Mouse (Mus musculus): ENCODE data around the gene Vmn2r117. TPM values are rescaled to one million over a fixed set of nuclear protein-coding genes. Genes with fewer than 3 reads are reported as not detected.
"Not testable (repeated sequence)": the region's sequence is repeated elsewhere in the genome, so short reads cannot be mapped to it uniquely, and the experiment has no call there.

Vmn2r117 gene
- not detected in 2 replicates for polyA plus RNA-seq (2015; fragmentation: Nextera tagmentation; extraction: Ambion mirVana)

- H3K27me3 ChIP-seq (replicated peaks); ATAC-seq (ENCODE audit: low FRiP score); H3K4me2 ChIP-seq; H3K9me3 ChIP-seq (replicated peaks); H3K9ac ChIP-seq (replicated peaks); H3K4me3 ChIP-seq (replicated peaks); H3K27ac ChIP-seq (replicated peaks); H3K36me3 ChIP-seq; H3K4me1 ChIP-seq: not testable (repeated sequence)
- WGBS = 70% methylated on average over 1 of the region's 1 CpGs
These were observed at the start of gene Vmn2r117 for GRCm38 (mm10) chr17:23479599-23479998. Vmn2r117 (minus strand) TSS chr17:23479699.

GRCm38 (mm10) chr17:23522941-23523732 lies 43.6 kb upstream of the Vmn2r117 start:
- not testable (repeated sequence) for ATAC-seq (ENCODE audit: low FRiP score); H3K27me3 ChIP-seq (replicated peaks); H3K4me1 ChIP-seq; H3K9me3 ChIP-seq (replicated peaks); H3K4me3 ChIP-seq (replicated peaks); H3K4me2 ChIP-seq; H3K27ac ChIP-seq (replicated peaks); H3K36me3 ChIP-seq; H3K9ac ChIP-seq (replicated peaks)
- WGBS = 76% methylated on average over 30 of the region's 30 CpGs

- no peaks in the 10 kb centered on the region for H3K4me1 ChIP-seq
- no peak overlapping the region for H3K9ac ChIP-seq (replicated peaks)
These were observed 39.4 kb upstream of the Vmn2r117 start for GRCm38 (mm10) chr17:23518701-23519423.

GRCm38 (mm10) chr17:23433150-23433679 lies 46.3 kb downstream of the Vmn2r117 start:
- 81% methylated on average over 6 of the region's 6 CpGs for WGBS
- no peaks in the 10 kb centered on the region for H3K4me1 ChIP-seq
- H3K9ac ChIP-seq (replicated peaks) = no peak overlapping the region
- H3K4me2 ChIP-seq = no peak overlapping the region
- peaks cover 12% of the 10 kb centered on the region for H3K9me3 ChIP-seq (replicated peaks)
- ATAC-seq (ENCODE audit: low FRiP score) = no peak
- H3K36me3 ChIP-seq = no peaks in the 10 kb centered on the region
- no peaks in the 10 kb centered on the region for H3K27me3 ChIP-seq (replicated peaks)
- H3K4me3 ChIP-seq (replicated peaks) = no peak overlapping the region
- no peak overlapping the region for H3K27ac ChIP-seq (replicated peaks)

More at GRCm38 (mm10) chr17:23518701-23519423, 39.4 kb upstream of the Vmn2r117 start:
- no peak overlapping the region for H3K27ac ChIP-seq (replicated peaks)
- H3K9me3 ChIP-seq (replicated peaks) = 0 out of 2 replicates have a peak, but pooled peaks cover 3% of the 10 kb centered on the region
- H3K4me3 ChIP-seq (replicated peaks) = no peak overlapping the region
- H3K36me3 ChIP-seq = no peaks in the 10 kb centered on the region
- no peak overlapping the region for H3K4me2 ChIP-seq
- ATAC-seq (ENCODE audit: low FRiP score) = peak; percentile 35; the same call in 1 of the 2 replicates
- WGBS = 77% methylated on average over 2 of the region's 2 CpGs
- no peaks in the 10 kb centered on the region for H3K27me3 ChIP-seq (replicated peaks)

Other genes starting within 250 kb of the Vmn2r117 start
- gene Vmn2r114, start 167.2 kb downstream of the Vmn2r117 start, polyA plus RNA-seq (2015; fragmentation: Nextera tagmentation; extraction: Ambion mirVana) = not detected in 2 replicates
- gene Vmn2r115, start 136.0 kb downstream of the Vmn2r117 start, polyA plus RNA-seq (2015; fragmentation: Nextera tagmentation; extraction: Ambion mirVana) = not detected in 2 replicates
- not detected in 2 replicates for gene Vmn2r116, start 95.1 kb downstream of the Vmn2r117 start, polyA plus RNA-seq (2015; fragmentation: Nextera tagmentation; extraction: Ambion mirVana)
- 16.0 and 16.4 TPM in 2 replicates for gene Zfp213, start 84.5 kb upstream of the Vmn2r117 start, polyA plus RNA-seq (2015; fragmentation: Nextera tagmentation; extraction: Ambion mirVana)
- gene Zfp13, start 119.8 kb upstream of the Vmn2r117 start, polyA plus RNA-seq (2015; fragmentation: Nextera tagmentation; extraction: Ambion mirVana) = 22.6 and 24.9 TPM in 2 replicates
- gene Zscan10, start 121.2 kb upstream of the Vmn2r117 start, polyA plus RNA-seq (2015; fragmentation: Nextera tagmentation; extraction: Ambion mirVana) = not detected in 2 replicates
- gene Mmp25, start 165.6 kb upstream of the Vmn2r117 start, polyA plus RNA-seq (2015; fragmentation: Nextera tagmentation; extraction: Ambion mirVana) = 2.1 and 2.5 TPM in 2 replicates
- 0.84 TPM in 1 of 2 replicates, not detected in the other for gene Bicdl2, start 180.8 kb upstream of the Vmn2r117 start, polyA plus RNA-seq (2015; fragmentation: Nextera tagmentation; extraction: Ambion mirVana)
- 129 and 149 TPM in 2 replicates for gene Hcfc1r1, start 193.9 kb upstream of the Vmn2r117 start, polyA plus RNA-seq (2015; fragmentation: Nextera tagmentation; extraction: Ambion mirVana)
- 44.1 and 45.1 TPM in 2 replicates for gene Thoc6, start 194.2 kb upstream of the Vmn2r117 start, polyA plus RNA-seq (2015; fragmentation: Nextera tagmentation; extraction: Ambion mirVana)
- gene Tnfrsf12a, start 197.8 kb upstream of the Vmn2r117 start, polyA plus RNA-seq (2015; fragmentation: Nextera tagmentation; extraction: Ambion mirVana) = 9.1 and 9.5 TPM in 2 replicates
- gene Cldn6, start 199.6 kb upstream of the Vmn2r117 start, polyA plus RNA-seq (2015; fragmentation: Nextera tagmentation; extraction: Ambion mirVana) = 0.14 and 8.5 TPM in 2 replicates
- gene Cldn9, start 204.3 kb upstream of the Vmn2r117 start, polyA plus RNA-seq (2015; fragmentation: Nextera tagmentation; extraction: Ambion mirVana) = 1.1 TPM in 2 replicates
- gene 1520401A03Rik, start 243.1 kb upstream of the Vmn2r117 start, polyA plus RNA-seq (2015; fragmentation: Nextera tagmentation; extraction: Ambion mirVana) = 0.23 and 0.27 TPM in 2 replicates
- gene Pkmyt1, start 246.6 kb upstream of the Vmn2r117 start, polyA plus RNA-seq (2015; fragmentation: Nextera tagmentation; extraction: Ambion mirVana) = 17.5 and 26.7 TPM in 2 replicates